Mouse (Mus musculus) intestine, embryonic 16.5 days (tissue): ENCODE data around the gene Tns1. TPM values are rescaled to one million over a fixed set of nuclear protein-coding genes. Genes with fewer than 3 reads are reported as not detected.

ENCODE experiments used
- ATAC-seq: fragments of 200-750 bp; cut with Nextera tagmentation; 2 replicates; pipeline ENCODE4 v1.8.0; 2017; ENCODE audit warnings: moderate TSS enrichment, moderate library complexity
- H3K27ac ChIP-seq: fragments of 300-500 bp; sonication (generic); 2 replicates; pipeline ENCODE4 v1.5.1; 2014; ENCODE audit warnings: mild to moderate bottlenecking, low read length
- H3K27me3 ChIP-seq: fragments of 300-500 bp; sonication (generic); replicated peaks from 2 replicates; pipeline ENCODE4 v1.6.1; 2014; ENCODE audit warnings: low read length, control low read depth, mixed read lengths; ENCODE audit not compliant: control insufficient read depth, insufficient read depth
- H3K36me3 ChIP-seq: fragments of 300-500 bp; sonication (generic); 2 replicates; pipeline ENCODE4 v1.6.1; 2014; ENCODE audit warnings: low read length, control low read depth; ENCODE audit not compliant: control insufficient read depth, insufficient read depth
- H3K4me1 ChIP-seq: fragments of 300-500 bp; sonication (generic); 2 replicates; pipeline ENCODE4 v1.6.1; 2014; ENCODE audit warnings: low read length, control low read depth, mixed read lengths; ENCODE audit not compliant: control insufficient read depth, insufficient read depth
- H3K4me2 ChIP-seq: fragments of 300-500 bp; sonication (generic); 2 replicates; pipeline ENCODE4 v1.6.1; 2014; ENCODE audit warnings: low read depth, low read length, control low read depth
- H3K4me3 ChIP-seq: fragments of 300-500 bp; sonication (generic); 2 replicates; pipeline ENCODE4 v1.5.1; 2014; ENCODE audit warnings: mild to moderate bottlenecking, low read length
- H3K9ac ChIP-seq: fragments of 300-500 bp; sonication (generic); 2 replicates; pipeline ENCODE4 v1.6.1; 2014; ENCODE audit warnings: low read depth, low read length
- H3K9me3 ChIP-seq: fragments of 300-500 bp; sonication (generic); 2 replicates; pipeline ENCODE4 v1.6.1; 2016; ENCODE audit warnings: low read length, control low read depth; ENCODE audit not compliant: control insufficient read depth
- WGBS: fragments of 180-500 bp; shearing (Covaris S2); extraction: QIAGEN DNeasy Blood & Tissue Kit; methylation state at CpG from one replicate; pipeline ENCODE4 v1.1.7; 2014; 5-methylcytosine and 5-hydroxymethylcytosine counted together
- polyA plus RNA-seq: library from polyadenylated mRNA; unstranded; fragments of >200 nt; fragmentation: Nextera tagmentation; extraction: Ambion mirVana; gene quantifications from 2 replicates; pipeline ENCODE4 v1.2.1, GENCODE M21; 2015

Tns1 gene
- polyA plus RNA-seq, 1 experiment from 2014 or later: 20.2 TPM

DNA sequence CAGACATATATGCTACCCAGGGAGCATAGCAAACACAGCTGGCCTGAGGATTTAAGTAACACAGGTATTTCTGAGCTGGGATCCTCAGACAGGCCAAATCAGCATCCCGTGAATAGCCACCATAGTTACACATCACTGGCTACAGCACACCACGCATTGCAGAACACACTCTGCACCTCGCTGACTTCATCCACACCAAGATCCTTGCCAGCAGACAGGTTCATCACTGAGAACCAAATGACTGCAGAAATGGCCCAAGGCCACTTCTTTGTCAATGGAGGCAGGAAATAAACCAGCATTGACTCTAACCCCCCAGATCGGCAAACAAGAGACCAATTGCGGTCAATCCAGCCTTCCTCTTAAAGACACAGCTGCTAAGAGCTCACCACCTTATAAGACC, 66.7 kb downstream of the Tns1 start:
- no peaks in the 10 kb centered on the region for H3K36me3 ChIP-seq
- no peak overlapping the region for H3K4me3 ChIP-seq
- WGBS: 78% methylated on average over 5 of the region's 5 CpGs
- no peak for ATAC-seq
- no peak overlapping the region for H3K9ac ChIP-seq
- no peak overlapping the region for H3K4me2 ChIP-seq
- H3K4me1 ChIP-seq: peaks cover 19% of the 10 kb centered on the region
- no peaks in the 10 kb centered on the region for H3K9me3 ChIP-seq
- H3K27ac ChIP-seq: no peak overlapping the region
- H3K27me3 ChIP-seq: no peaks in the 10 kb centered on the region

DNA sequence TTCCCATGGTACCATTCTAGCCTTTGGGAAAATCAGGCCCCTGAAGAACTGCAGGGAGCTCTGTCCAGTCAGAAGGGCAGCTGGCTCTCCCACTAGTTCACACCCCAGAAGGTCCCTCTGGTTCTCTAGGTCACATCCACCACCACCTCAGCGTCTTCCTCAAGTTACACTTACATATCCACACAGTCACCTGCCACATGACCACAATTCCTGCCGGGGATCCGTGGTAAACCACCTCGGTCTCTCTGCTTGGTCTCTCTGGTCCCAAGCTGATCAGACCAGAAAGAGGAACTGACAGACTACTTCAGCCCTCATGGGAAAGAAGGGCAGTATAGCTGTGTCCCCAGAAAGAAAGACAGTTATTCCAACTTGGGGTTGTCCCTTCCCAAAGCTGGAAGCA, 68.7 kb downstream of the Tns1 start:
- Histone ChIP-seq H3K9ac (no peak overlapping the region), H3K4me2 (no peak overlapping the region), H3K9me3 (no peaks in the 10 kb centered on the region), H3K4me3 (no peak overlapping the region), H3K27ac (no peak overlapping the region), H3K36me3 (no peaks in the 10 kb centered on the region), H3K27me3 (no peaks in the 10 kb centered on the region), H3K4me1 (peaks cover 23% of the 10 kb centered on the region)
- no peak for ATAC-seq
- 74% methylated on average over 4 of the region's 4 CpGs for WGBS

DNA sequence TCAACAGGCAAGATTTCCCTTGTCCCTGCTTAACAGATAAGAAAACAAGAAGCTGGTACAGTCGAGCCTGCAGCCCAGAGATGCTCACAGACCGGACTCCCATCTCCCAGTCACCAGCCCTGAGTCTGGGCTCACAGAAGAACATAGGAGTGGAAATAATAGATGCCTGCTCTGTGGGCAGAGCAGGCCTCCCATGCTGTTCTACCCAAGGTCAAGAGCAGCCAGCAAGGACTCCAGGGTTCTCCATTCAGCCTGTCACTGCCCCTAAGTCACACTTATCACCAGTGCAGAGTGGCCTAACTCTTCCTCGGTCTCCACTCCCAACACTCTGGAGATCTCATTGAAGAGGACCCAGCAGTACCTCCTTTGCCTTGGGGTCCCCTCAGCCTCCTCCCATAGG, 69.8 kb downstream of the Tns1 start:
- no peaks in the 10 kb centered on the region for H3K27me3 ChIP-seq
- 0 out of 2 replicates have a peak overlapping the region, but pooled peaks have one; percentile 20 for H3K9ac ChIP-seq
- H3K4me2 ChIP-seq: no peak overlapping the region
- H3K36me3 ChIP-seq: no peaks in the 10 kb centered on the region
- WGBS: 54% methylated on average over 3 of the region's 3 CpGs
- H3K9me3 ChIP-seq: no peaks in the 10 kb centered on the region
- peaks cover 17% of the 10 kb centered on the region for H3K4me1 ChIP-seq
- no peak overlapping the region for H3K4me3 ChIP-seq
- peak overlapping the region; percentile 26 for H3K27ac ChIP-seq
- ATAC-seq: no peak

DNA sequence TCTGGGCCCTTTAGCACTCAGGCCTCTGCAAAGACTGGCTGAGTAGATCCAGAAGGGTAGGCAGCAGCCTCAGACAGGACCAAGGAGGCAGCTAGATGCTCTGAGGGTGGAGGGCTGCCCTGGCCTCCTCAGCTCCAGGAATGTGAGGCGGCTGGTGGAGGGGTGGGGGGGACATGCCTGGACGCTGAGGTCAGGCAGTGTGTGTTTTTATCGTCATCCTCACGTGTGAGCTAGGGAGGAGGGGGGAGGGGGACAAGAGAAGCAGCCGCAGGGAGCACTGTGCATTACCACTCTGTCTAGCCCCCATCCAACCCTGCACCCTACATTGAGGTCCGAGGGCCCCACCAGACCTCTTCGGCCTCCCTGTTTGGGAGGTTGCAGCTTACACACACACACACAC, 70.2 kb downstream of the Tns1 start:
- Histone ChIP-seq H3K9me3 (no peaks in the 10 kb centered on the region), H3K27me3 (no peaks in the 10 kb centered on the region), H3K9ac (no peak overlapping the region), H3K4me2 (no peak overlapping the region), H3K36me3 (no peaks in the 10 kb centered on the region), H3K4me1 (peaks cover 15% of the 10 kb centered on the region), H3K27ac (0 out of 2 replicates have a peak overlapping the region, but pooled peaks have one; percentile 26), H3K4me3 (no peak overlapping the region)
- ATAC-seq: peak; percentile 79
- WGBS: 22% methylated on average over 7 of the region's 7 CpGs

DNA sequence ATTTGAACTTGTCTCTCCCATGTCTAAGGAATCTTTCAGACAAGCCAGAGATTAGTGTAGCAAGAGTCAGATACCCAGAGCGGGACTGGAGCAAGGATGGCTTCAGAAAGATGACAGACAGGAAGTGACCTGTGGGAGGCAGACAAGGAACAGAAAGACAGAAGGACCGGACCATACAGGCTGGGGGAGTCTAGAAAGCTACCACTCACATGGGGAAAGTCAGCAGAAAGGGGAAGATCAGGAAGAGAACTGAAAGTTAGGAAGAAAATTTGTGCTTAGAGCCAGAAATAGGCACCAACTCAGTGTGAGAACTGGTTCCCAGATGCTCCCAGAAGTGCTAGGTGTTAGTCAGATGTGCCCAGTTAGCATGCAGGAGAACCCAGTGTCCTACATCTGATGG, 71.2 kb downstream of the Tns1 start:
- Histone ChIP-seq H3K36me3 (no peaks in the 10 kb centered on the region), H3K9ac (no peak overlapping the region), H3K4me3 (no peak overlapping the region), H3K4me2 (no peak overlapping the region), H3K9me3 (no peaks in the 10 kb centered on the region), H3K27me3 (no peaks in the 10 kb centered on the region), H3K27ac (no peak overlapping the region), H3K4me1 (peaks cover 15% of the 10 kb centered on the region)
- ATAC-seq: no peak
- 75% methylated on average over 2 of the region's 2 CpGs for WGBS

DNA sequence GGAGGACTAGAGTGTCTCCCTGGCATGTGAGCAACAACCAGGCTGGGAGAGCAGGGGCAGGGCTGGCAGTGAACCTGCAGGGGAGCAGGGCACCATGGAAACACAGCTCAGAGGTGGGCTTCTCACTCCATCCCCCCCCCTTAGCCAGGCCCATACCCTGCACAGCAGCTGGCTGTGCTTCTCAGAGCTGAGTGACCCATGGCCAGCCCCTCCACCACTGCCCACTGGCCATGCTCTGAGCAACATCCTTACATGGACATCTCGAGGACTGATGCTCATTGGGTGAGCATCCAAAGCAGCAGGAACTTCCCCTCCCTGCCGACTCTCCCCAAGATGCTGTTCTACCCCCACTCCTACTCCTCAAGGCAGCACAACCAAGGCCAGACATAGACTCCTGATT, 72.9 kb downstream of the Tns1 start:
- no peak overlapping the region for H3K27ac ChIP-seq
- no peaks in the 10 kb centered on the region for H3K36me3 ChIP-seq
- no peaks in the 10 kb centered on the region for H3K27me3 ChIP-seq
- no peak overlapping the region for H3K4me3 ChIP-seq
- no peaks in the 10 kb centered on the region for H3K9me3 ChIP-seq
- no peak overlapping the region for H3K9ac ChIP-seq
- 0 out of 2 replicates have a peak, but pooled peaks have one; percentile 12 for ATAC-seq
- peaks cover 22% of the 10 kb centered on the region for H3K4me1 ChIP-seq
- WGBS: 38% methylated on average over 2 of the region's 2 CpGs
- H3K4me2 ChIP-seq: no peak overlapping the region

DNA sequence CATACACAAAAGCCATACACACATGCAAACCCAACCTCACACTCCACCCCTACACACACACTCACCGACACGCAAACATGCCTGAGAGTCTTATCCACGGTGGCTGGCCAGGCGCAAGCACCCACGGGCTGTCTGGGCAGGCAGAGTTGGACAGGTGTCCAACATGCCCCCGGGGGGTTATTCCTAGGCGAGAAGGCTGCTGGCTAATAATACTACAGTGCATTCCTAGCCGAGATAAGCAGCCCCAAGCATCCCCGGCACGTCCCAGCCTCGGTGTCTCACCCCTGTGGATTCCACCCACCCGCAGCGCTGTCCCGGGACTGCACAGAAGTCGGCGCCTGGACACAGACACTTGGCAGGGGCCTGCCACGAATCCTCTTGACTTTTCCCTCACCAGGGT, 74.8 kb downstream of the Tns1 start:
- H3K4me2 ChIP-seq: no peak overlapping the region
- H3K27ac ChIP-seq: no peak overlapping the region
- H3K4me1 ChIP-seq: peaks cover 21% of the 10 kb centered on the region

DNA sequence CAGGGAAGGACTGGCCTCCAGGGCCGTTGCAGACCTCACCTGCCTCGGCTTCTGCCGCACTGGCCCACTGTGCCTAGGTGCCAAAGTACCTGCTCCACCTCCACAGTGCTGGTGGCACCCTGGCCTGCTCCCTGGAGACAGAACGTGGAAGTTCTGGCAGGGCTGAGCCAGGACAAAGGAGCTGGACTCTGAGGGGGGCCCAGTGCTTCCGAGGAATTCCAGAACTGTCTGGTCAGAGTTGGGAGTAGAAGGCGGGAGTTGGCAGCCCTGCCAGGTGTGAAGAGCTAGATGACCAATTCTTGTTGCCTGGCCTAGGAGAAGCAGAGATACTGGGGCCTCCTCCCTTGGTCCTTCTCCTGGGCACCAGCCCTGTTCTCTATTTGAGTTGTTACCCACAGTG, 76.5 kb downstream of the Tns1 start:
- Histone ChIP-seq H3K4me2 (no peak overlapping the region), H3K27me3 (no peaks in the 10 kb centered on the region), H3K4me1 (peaks cover 22% of the 10 kb centered on the region), H3K9me3 (no peaks in the 10 kb centered on the region), H3K36me3 (no peaks in the 10 kb centered on the region), H3K27ac (0 out of 2 replicates have a peak overlapping the region, but pooled peaks have one; percentile 47), H3K4me3 (no peak overlapping the region), H3K9ac (no peak overlapping the region)
- ATAC-seq: no peak
- WGBS: 77% methylated on average over 6 of the region's 6 CpGs

More for the DNA sequence above, 74.8 kb downstream of the Tns1 start:
- 71% methylated on average over 17 of the region's 17 CpGs for WGBS
- no peak for ATAC-seq
- H3K9me3 ChIP-seq: no peaks in the 10 kb centered on the region
- H3K36me3 ChIP-seq: no peaks in the 10 kb centered on the region
- no peak overlapping the region for H3K4me3 ChIP-seq
- no peaks in the 10 kb centered on the region for H3K27me3 ChIP-seq
- H3K9ac ChIP-seq: no peak overlapping the region

DNA sequence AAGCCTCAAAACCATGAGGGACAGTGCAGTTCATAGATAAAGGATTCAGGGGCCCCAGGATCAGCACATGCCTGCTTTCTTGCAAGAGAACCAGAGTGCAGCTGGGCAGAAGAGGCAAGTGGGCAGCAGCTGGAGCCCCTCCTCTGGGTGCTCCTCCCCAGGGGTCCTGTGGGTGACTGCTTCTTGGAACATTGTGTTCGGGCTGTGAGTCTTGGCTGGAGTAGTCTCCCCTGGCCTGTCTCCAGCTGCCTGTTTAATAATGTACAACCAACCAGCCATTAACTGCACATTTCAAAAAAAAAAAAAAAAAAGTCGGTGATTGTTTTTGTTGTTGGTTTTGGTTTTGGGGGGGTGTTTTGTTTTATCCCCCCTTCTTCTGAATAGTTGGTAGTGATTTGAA, 76.9 kb downstream of the Tns1 start:
- Histone ChIP-seq H3K27ac (0 out of 2 replicates have a peak overlapping the region, but pooled peaks have one; percentile 47), H3K9me3 (no peaks in the 10 kb centered on the region), H3K27me3 (no peaks in the 10 kb centered on the region), H3K4me3 (no peak overlapping the region), H3K4me2 (no peak overlapping the region), H3K36me3 (no peaks in the 10 kb centered on the region), H3K9ac (no peak overlapping the region), H3K4me1 (peaks cover 25% of the 10 kb centered on the region)
- WGBS: 36% methylated on average over 2 of the region's 2 CpGs
- ATAC-seq: no peak

DNA sequence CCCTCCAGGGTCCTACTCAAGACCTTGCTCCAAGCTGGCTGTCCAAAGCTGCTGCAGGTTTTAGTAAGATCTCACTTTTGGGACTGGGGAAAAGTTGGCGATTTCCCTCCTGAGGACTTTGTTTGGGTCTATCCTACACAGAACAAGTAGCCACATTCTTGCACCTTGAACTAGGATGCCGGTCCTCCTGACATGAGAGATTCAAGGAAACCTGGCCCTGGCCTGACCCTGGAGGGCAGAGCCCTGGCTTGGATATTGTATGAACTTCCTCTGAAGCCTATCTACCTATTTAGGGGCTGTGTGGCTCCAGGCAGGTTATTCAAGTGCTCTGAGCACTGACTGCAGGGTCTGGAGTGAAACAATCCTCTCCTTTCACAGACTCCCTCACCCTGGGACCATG, 79.2 kb downstream of the Tns1 start:
- Histone ChIP-seq H3K4me2 (no peak overlapping the region), H3K4me1 (peaks cover 31% of the 10 kb centered on the region), H3K27ac (no peak overlapping the region), H3K9ac (no peak overlapping the region), H3K36me3 (no peaks in the 10 kb centered on the region), H3K9me3 (no peaks in the 10 kb centered on the region), H3K27me3 (no peaks in the 10 kb centered on the region), H3K4me3 (no peak overlapping the region)
- WGBS: 81% methylated on average over 2 of the region's 2 CpGs
- ATAC-seq: no peak
